Mouse (Mus musculus) MEL (cell line): Measurements from ENCODE around the gene Zcchc24. TPM values are rescaled to one million over a fixed set of nuclear protein-coding genes. Genes with fewer than 3 reads are reported as not detected.

Experiments
- DNase-seq: peaks from one replicate; pipeline ENCODE4 v3.0.0; 2011; ENCODE audit warnings: low read depth, low spot score
- H3K27ac ChIP-seq: 2 replicates; pipeline ENCODE4 v1.5.1; 2012; ENCODE audit warnings: low read depth, mild to moderate bottlenecking, control low read depth, low read length, moderate library complexity; ENCODE audit not compliant: control insufficient read depth
- H3K27me3 ChIP-seq, 2 experiments: fragments of 150-350 bp in 1 of 2; sonication (generic) in 1 of 2; 2 replicates each; pipeline ENCODE4 v1.6.1; 2012; ENCODE audit warnings: low read length in 2 of 2, mild to moderate bottlenecking in 2 of 2, improper control_type of control experiment in 1 of 2, moderate library complexity in 1 of 2; ENCODE audit not compliant: insufficient read depth in 2 of 2, control insufficient read depth in 1 of 2
- H3K36me3 ChIP-seq, 2 experiments: 2 replicates each; pipeline ENCODE4 v1.6.1; 2012 to 2014; ENCODE audit warnings: low read length in 2 of 2, improper control_type of control experiment in 1 of 2, inconsistent platforms in 1 of 2, mild to moderate bottlenecking in 1 of 2; ENCODE audit not compliant: insufficient read depth in 2 of 2, control insufficient read depth in 1 of 2
- H3K4me1 ChIP-seq, 2 experiments: fragments of 150-350 bp in 1 of 2; sonication (generic) in 1 of 2; 2 replicates each; pipeline ENCODE4 v1.6.1; 2012; ENCODE audit warnings: low read length in 2 of 2, improper control_type of control experiment in 1 of 2, mild to moderate bottlenecking in 1 of 2; ENCODE audit not compliant: insufficient read depth in 2 of 2, control insufficient read depth in 1 of 2
- H3K4me3 ChIP-seq, 2 experiments: fragments of 150-350 bp in 1 of 2; sonication (generic) in 1 of 2; 2 replicates each; pipeline ENCODE4 v1.5.1; 2012; ENCODE audit warnings: low read depth in 2 of 2, low read length in 2 of 2, mild to moderate bottlenecking in 2 of 2, moderate library complexity in 2 of 2, control low read depth in 1 of 2, improper control_type of control experiment in 1 of 2; ENCODE audit not compliant: control insufficient read depth in 1 of 2, insufficient read depth in 1 of 2
- H3K79me2 ChIP-seq: 2 replicates; pipeline ENCODE4 v1.6.1; 2012; ENCODE audit warnings: mild to moderate bottlenecking, low read length, moderate library complexity; ENCODE audit not compliant: control insufficient read depth, poor library complexity, insufficient read depth
- H3K9ac ChIP-seq: 2 replicates; pipeline ENCODE4 v1.6.1; 2012; ENCODE audit warnings: low read depth, mild to moderate bottlenecking, control low read depth, low read length, moderate library complexity; ENCODE audit not compliant: control insufficient read depth, poor library complexity, severe bottlenecking
- H3K9me3 ChIP-seq: fragments of 150-350 bp; sonication (generic); replicated peaks from 2 replicates; pipeline ENCODE4 v1.6.1; 2012; ENCODE audit warnings: mild to moderate bottlenecking, low read length, improper control_type of control experiment, moderate library complexity; ENCODE audit not compliant: insufficient read depth
- BHLHE40 ChIP-seq: IDR thresholded peaks from 2 replicates; pipeline ENCODE4 v1.6.1; 2012; ENCODE audit warnings: low read depth, mild to moderate bottlenecking, inconsistent platforms, low read length, improper control_type of control experiment, borderline replicate concordance
- CHD1 ChIP-seq: IDR thresholded peaks from 2 replicates; pipeline ENCODE4 v1.6.1; 2012; ENCODE audit warnings: low read depth, mild to moderate bottlenecking, inconsistent platforms, low read length, improper control_type of control experiment
- CHD2 ChIP-seq: IDR thresholded peaks from 2 replicates; pipeline ENCODE4 v1.6.1; 2011; ENCODE audit warnings: low read length, improper control_type of control experiment
- CTCF ChIP-seq, 3 experiments: IDR thresholded peaks in 2 of 3; conservative IDR thresholded peaks in 1 of 3; 2 replicates each; pipeline ENCODE4 v1.5.1; 2011 to 2012; ENCODE audit warnings: low read length in 3 of 3, low read depth in 2 of 3, mild to moderate bottlenecking in 2 of 3, improper control_type of control experiment in 1 of 3, inconsistent platforms in 1 of 3, mixed read lengths in 1 of 3, moderate library complexity in 1 of 3; ENCODE audit not compliant: control insufficient read depth in 1 of 3, insufficient read depth in 1 of 3, poor library complexity in 1 of 3, severe bottlenecking in 1 of 3
- ELF1 ChIP-seq: IDR thresholded peaks from 2 replicates; pipeline ENCODE4 v1.6.1; 2014; ENCODE audit warnings: low read depth, mild to moderate bottlenecking, inconsistent platforms, low read length, improper control_type of control experiment, moderate library complexity
- EP300 ChIP-seq, 2 experiments: IDR thresholded peaks; 2 replicates each; pipeline ENCODE4 v1.6.1; 2011; ENCODE audit warnings: improper control_type of control experiment in 2 of 2, low read length in 2 of 2, low read depth in 1 of 2, mild to moderate bottlenecking in 1 of 2
- ETS1 ChIP-seq: IDR thresholded peaks from 2 replicates; pipeline ENCODE4 v1.6.1; 2012; ENCODE audit warnings: low read depth, mild to moderate bottlenecking, inconsistent platforms, low read length, improper control_type of control experiment, moderate library complexity
- HCFC1 ChIP-seq: IDR thresholded peaks from 2 replicates; pipeline ENCODE4 v1.6.1; 2012; ENCODE audit warnings: low read depth, mild to moderate bottlenecking, inconsistent platforms, low read length, improper control_type of control experiment, moderate library complexity
- KAT2A ChIP-seq: conservative IDR thresholded peaks from 2 replicates; pipeline ENCODE4 v1.6.1; 2012; ENCODE audit warnings: low read depth, low read length, improper control_type of control experiment, inconsistent platforms
- MAFK ChIP-seq: IDR thresholded peaks from 2 replicates; pipeline ENCODE4 v1.6.1; 2011; ENCODE audit warnings: low read depth, mild to moderate bottlenecking, low read length, improper control_type of control experiment, borderline replicate concordance
- MAX ChIP-seq: IDR thresholded peaks from 2 replicates; pipeline ENCODE4 v1.6.1; 2011; ENCODE audit warnings: low read length, improper control_type of control experiment
- MYC ChIP-seq: IDR thresholded peaks from 2 replicates; pipeline ENCODE4 v1.6.1; 2011; ENCODE audit warnings: low read depth, mild to moderate bottlenecking, low read length, improper control_type of control experiment, moderate library complexity
- NELFE ChIP-seq: IDR thresholded peaks from 2 replicates; pipeline ENCODE4 v1.6.1; 2011; ENCODE audit warnings: low read depth, low read length, improper control_type of control experiment
- NRF1 ChIP-seq: IDR thresholded peaks from 2 replicates; pipeline ENCODE4 v1.6.1; 2014; ENCODE audit warnings: low read depth, mild to moderate bottlenecking, inconsistent platforms, low read length, improper control_type of control experiment, moderate library complexity; ENCODE audit not compliant: poor library complexity, insufficient read depth, severe bottlenecking
- POLR2A ChIP-seq, 2 experiments: IDR thresholded peaks; 2 replicates each; pipeline ENCODE4 v1.6.1; 2011 to 2012; ENCODE audit warnings: low read length in 2 of 2, mild to moderate bottlenecking in 2 of 2, control low read depth in 1 of 2, improper control_type of control experiment in 1 of 2, low read depth in 1 of 2, moderate library complexity in 1 of 2; ENCODE audit not compliant: control insufficient read depth in 1 of 2, insufficient read depth in 1 of 2, poor library complexity in 1 of 2
- POLR2AphosphoS2 ChIP-seq: IDR thresholded peaks from 2 replicates; pipeline ENCODE4 v1.6.1; 2011; ENCODE audit warnings: low read length, improper control_type of control experiment
- RAD21 ChIP-seq: IDR thresholded peaks from 2 replicates; pipeline ENCODE4 v1.6.1; 2011; ENCODE audit warnings: mild to moderate bottlenecking, low read depth, low read length, improper control_type of control experiment
- RCOR1 ChIP-seq: IDR thresholded peaks from 2 replicates; pipeline ENCODE4 v1.6.1; 2012; ENCODE audit warnings: low read depth, mild to moderate bottlenecking, inconsistent platforms, low read length, improper control_type of control experiment
- SIN3A ChIP-seq: IDR thresholded peaks from 2 replicates; pipeline ENCODE4 v1.6.1; 2012; ENCODE audit warnings: low read length, improper control_type of control experiment, inconsistent platforms
- SMC3 ChIP-seq: IDR thresholded peaks from 2 replicates; pipeline ENCODE4 v1.6.1; 2011; ENCODE audit warnings: low read depth, low read length, improper control_type of control experiment
- TAL1 ChIP-seq: IDR thresholded peaks from 2 replicates; pipeline ENCODE4 v1.6.1; 2012; ENCODE audit warnings: mild to moderate bottlenecking, inconsistent platforms, low read length, moderate library complexity, mixed read lengths
- ZC3H11A ChIP-seq: IDR thresholded peaks from 2 replicates; pipeline ENCODE4 v1.6.1; 2012; ENCODE audit warnings: low read depth, mild to moderate bottlenecking, inconsistent platforms, low read length, improper control_type of control experiment
- ZKSCAN1 ChIP-seq: IDR thresholded peaks from 2 replicates; pipeline ENCODE4 v1.6.1; 2012; ENCODE audit warnings: low read depth, mild to moderate bottlenecking, inconsistent platforms, low read length, improper control_type of control experiment, moderate library complexity
- ZMIZ1 ChIP-seq: IDR thresholded peaks from 2 replicates; pipeline ENCODE4 v1.6.1; 2012; ENCODE audit warnings: low read depth, mild to moderate bottlenecking, inconsistent platforms, low read length, improper control_type of control experiment, moderate library complexity
- ZNF384 ChIP-seq: IDR thresholded peaks from 2 replicates; pipeline ENCODE4 v1.6.1; 2012; ENCODE audit warnings: low read depth, mild to moderate bottlenecking, inconsistent platforms, low read length, improper control_type of control experiment
- polyA plus RNA-seq, 2 experiments: library from polyadenylated mRNA; stranded (reverse) in 1 of 2; unstranded in 1 of 2; fragments of >175 nt in 1 of 2; fragments of >200 nt in 1 of 2; gene quantifications; 2 replicates each; pipeline versions ENCODE4 v1.2.1 to v1.2.4; 2012; ENCODE audit warnings: low replicate concordance in 2 of 2, low read depth in 1 of 2; ENCODE audit not compliant: insufficient read length in 2 of 2, insufficient read depth in 1 of 2, missing spikeins in 1 of 2
- total RNA-seq: library from RNA; depleted of rRNA; stranded (reverse); fragments of 300-350 nt; gene quantifications from 2 replicates; pipeline ENCODE4 v1.2.3, GENCODE M21; 2012

The Zcchc24 gene
- total and polyA plus RNA-seq, 3 experiments: 2.3 to 8.7 TPM; not detected in 1

DNA sequence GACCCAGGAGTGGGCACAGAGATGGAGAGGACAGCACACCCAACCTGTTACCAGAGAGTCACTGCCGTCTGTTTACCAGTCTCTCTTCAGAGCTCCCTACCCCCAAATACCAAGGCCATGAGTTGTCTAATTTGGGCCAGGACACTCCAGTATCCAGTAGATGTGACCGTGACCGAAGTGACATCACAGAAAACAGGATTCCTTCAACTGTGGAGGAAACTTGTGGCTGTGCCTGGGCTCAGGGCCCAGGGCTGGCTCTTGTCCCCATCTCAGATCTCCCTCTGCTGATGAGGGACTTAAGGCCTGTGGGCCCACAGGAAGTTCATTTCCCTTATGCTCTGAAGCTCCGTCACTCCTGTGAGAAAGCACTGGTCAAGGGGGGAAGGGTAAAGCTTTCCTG is 60.4 kb downstream of the Zcchc24 start (continued):
- TF ChIP-seq RAD21 (no peak), ZC3H11A (no peak), EP300 (IDR thresholded peaks at IDR 0.05; ENCODE audit: low read depth in 1 of 2, low read length in 2 of 2) (no peak)

- peaks cover 0 to 6% of the 10 kb centered on the region in 2 experiments; a peak in 1 of 4 replicates for H3K4me1 ChIP-seq
- H3K9ac ChIP-seq: no peak overlapping the region
- H3K4me3 ChIP-seq: no peak overlapping the region
- H3K36me3 ChIP-seq: no peaks in the 10 kb centered on the region; a peak in 1 of 4 replicates
- DNase-seq: peak; percentile 66
- H3K79me2 ChIP-seq: no peaks in the 10 kb centered on the region
- no peaks in the 10 kb centered on the region for H3K9me3 ChIP-seq
- TF ChIP-seq ELF1: no peak
- 0 out of 2 replicates have a peak, but pooled peaks have one; percentile 44 for TF ChIP-seq SIN3A
- peak; percentile 73 to 92 (median 84) for TF ChIP-seq CTCF (IDR thresholded peaks at IDR 0.05 in 2 of 3, conservative IDR thresholded peaks at IDR 0.05 in 1 of 3; ENCODE audit: control insufficient read depth in 1 of 3, insufficient read depth in 1 of 3, low read depth in 2 of 3, low read length in 3 of 3, poor library complexity in 1 of 3, severe bottlenecking in 1 of 3)
- peak; percentile 88 for TF ChIP-seq RAD21
- no peak for TF ChIP-seq ZNF384
- TF ChIP-seq MYC: no peak
- peak; percentile 67 for TF ChIP-seq ZC3H11A
- TF ChIP-seq SMC3: peak; percentile 84
- no peak for TF ChIP-seq CHD1
- no peak; a peak in 1 of 4 replicates for TF ChIP-seq EP300 (IDR thresholded peaks at IDR 0.05; ENCODE audit: low read depth in 1 of 2, low read length in 2 of 2)
- no peak overlapping the region for H3K27ac ChIP-seq
- no peaks in the 10 kb centered on the region for H3K27me3 ChIP-seq
These were observed 61.1 kb downstream of the Zcchc24 start for GRCm38 (mm10) chr14:25707691-25708181.

DNA sequence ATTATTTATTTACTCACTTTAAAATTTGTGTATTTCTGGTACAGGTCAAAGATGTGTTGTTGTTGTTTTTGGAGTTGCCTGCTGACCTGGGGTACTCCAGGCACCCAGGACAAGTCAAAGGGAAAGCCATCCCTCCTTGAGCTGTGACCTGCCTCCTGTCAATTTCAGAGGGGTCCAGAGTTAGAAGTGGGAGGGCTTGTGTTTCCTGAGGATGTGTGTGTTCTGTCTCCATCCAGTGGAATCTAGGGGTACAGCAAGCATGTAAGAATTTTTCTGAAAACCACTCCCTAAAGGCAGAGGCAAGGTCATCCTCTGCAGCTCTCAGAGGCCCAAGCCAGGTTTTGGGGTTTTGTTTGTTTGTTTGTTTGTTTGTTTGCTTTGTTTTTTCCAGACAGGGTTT is 66.9 kb downstream of the Zcchc24 start:
- Histone ChIP-seq H3K79me2 (no peaks in the 10 kb centered on the region), H3K27me3 (no peaks in the 10 kb centered on the region), H3K27ac (no peak overlapping the region), H3K9me3 (no peaks in the 10 kb centered on the region), H3K9ac (no peak overlapping the region), H3K4me1 (no peaks in the 10 kb centered on the region; a peak in 1 of 4 replicates), H3K36me3 (no peaks in the 10 kb centered on the region), H3K4me3 (no peak overlapping the region)
- peak; percentile 66 for DNase-seq
- TF ChIP-seq POLR2A (IDR thresholded peaks at IDR 0.05; ENCODE audit: control insufficient read depth in 1 of 2, insufficient read depth in 1 of 2, low read depth in 1 of 2, low read length in 2 of 2, poor library complexity in 1 of 2): no peak
- no peak for TF ChIP-seq BHLHE40
- TF ChIP-seq NRF1: no peak
- TF ChIP-seq SIN3A: no peak
- TF ChIP-seq MYC: no peak
- TF ChIP-seq ZC3H11A: peak; percentile 60
- no peak for TF ChIP-seq POLR2AphosphoS2
- TF ChIP-seq RCOR1: no peak
- no peak for TF ChIP-seq ETS1
- TF ChIP-seq ZNF384: no peak
- TF ChIP-seq CTCF (IDR thresholded peaks at IDR 0.05 in 2 of 3, conservative IDR thresholded peaks at IDR 0.05 in 1 of 3; ENCODE audit: control insufficient read depth in 1 of 3, insufficient read depth in 1 of 3, low read depth in 2 of 3, low read length in 3 of 3, poor library complexity in 1 of 3, severe bottlenecking in 1 of 3): peak; percentile 45 to 75 (median 58)
- TF ChIP-seq TAL1: no peak
- TF ChIP-seq SMC3: peak; percentile 73
- TF ChIP-seq CHD1: no peak
- TF ChIP-seq NELFE: no peak
- TF ChIP-seq CHD2: no peak
- TF ChIP-seq MAX: no peak
- TF ChIP-seq KAT2A: no peak
- no peak for TF ChIP-seq EP300 (IDR thresholded peaks at IDR 0.05; ENCODE audit: low read depth in 1 of 2, low read length in 2 of 2)
- no peak for TF ChIP-seq ZKSCAN1
- peak; percentile 77 for TF ChIP-seq RAD21
- TF ChIP-seq MAFK: no peak
- TF ChIP-seq HCFC1: no peak
- TF ChIP-seq ZMIZ1: no peak
